Mouse (Mus musculus) liver, embryonic 11.5 days (tissue): ENCODE measurements at regions not wholly inside any gene's neighbourhood (a gene's known extent, or its start where the extent isn't known, plus 50 kb on each side); places are given as distances from the start of the nearest gene placed in this dataset.

Source experiments
- ATAC-seq: fragments of 200-750 bp; cut with Nextera tagmentation; replicated peaks from 2 replicates; pipeline ENCODE4 v1.8.0; 2017; ENCODE audit warnings: moderate number of reproducible peaks, mild to moderate bottlenecking, moderate TSS enrichment, moderate library complexity; ENCODE audit not compliant: low FRiP score
- DNase-seq: peaks from one replicate; pipeline ENCODE4 v3.0.0-alpha.2; 2017; ENCODE audit warnings: low spot score
- H3K27ac ChIP-seq: fragments of 300-500 bp; sonication (generic); 2 replicates; pipeline ENCODE4 v1.5.1; 2014; ENCODE audit warnings: mild to moderate bottlenecking, low read depth, low read length, control low read depth
- H3K27me3 ChIP-seq: fragments of 300-500 bp; sonication (generic); replicated peaks from 2 replicates; pipeline ENCODE4 v1.6.1; 2014; ENCODE audit warnings: low read length, mixed read lengths; ENCODE audit not compliant: control insufficient read depth, insufficient read depth
- H3K36me3 ChIP-seq: fragments of 300-500 bp; sonication (generic); 2 replicates; pipeline ENCODE4 v1.6.1; 2014; ENCODE audit warnings: mild to moderate bottlenecking, low read length, moderate library complexity, mixed read lengths; ENCODE audit not compliant: control insufficient read depth, insufficient read depth
- H3K4me1 ChIP-seq: fragments of 300-500 bp; sonication (generic); replicated peaks from 2 replicates; pipeline ENCODE4 v1.6.1; 2014; ENCODE audit warnings: low read length, mixed read lengths; ENCODE audit not compliant: control insufficient read depth, insufficient read depth
- H3K4me2 ChIP-seq: fragments of 300-500 bp; sonication (generic); 2 replicates; pipeline ENCODE4 v1.6.1; 2014; ENCODE audit warnings: mild to moderate bottlenecking, control low read depth, moderate library complexity
- H3K4me3 ChIP-seq: fragments of 300-500 bp; sonication (generic); 2 replicates; pipeline ENCODE4 v1.5.1; 2014; ENCODE audit warnings: low read depth, low read length, control low read depth
- H3K9ac ChIP-seq: fragments of 300-500 bp; sonication (generic); 2 replicates; pipeline ENCODE4 v1.6.1; 2014; ENCODE audit warnings: low read depth, low read length, control low read depth
- H3K9me3 ChIP-seq: fragments of 300-500 bp; sonication (generic); 2 replicates; pipeline ENCODE4 v1.6.1; 2016; ENCODE audit warnings: low read length, inconsistent platforms, mixed read lengths; ENCODE audit not compliant: control insufficient read depth
- WGBS: fragments of 180-500 bp; shearing (Covaris S2); extraction: QIAGEN DNeasy Blood & Tissue Kit; methylation state at CpG from one replicate; pipeline ENCODE4 v1.1.7; 2014; 5-methylcytosine and 5-hydroxymethylcytosine counted together

GRCm38 (mm10) chr15:62074735-62075134, 1151.9 kb upstream of the A1bg start:
- no peak overlapping the region for H3K4me3 ChIP-seq
- H3K36me3 ChIP-seq = no peaks in the 10 kb centered on the region
- H3K4me2 ChIP-seq = no peak overlapping the region
- ATAC-seq (no peak), DNase-seq (no peak)
- peaks cover 16% of the 10 kb centered on the region for H3K4me1 ChIP-seq
- no peaks in the 10 kb centered on the region for H3K9me3 ChIP-seq
- no peaks in the 10 kb centered on the region for H3K27me3 ChIP-seq
- no peak overlapping the region for H3K27ac ChIP-seq
- WGBS = 89% methylated on average over 4 of the region's 4 CpGs
- H3K9ac ChIP-seq = no peak overlapping the region

DNA sequence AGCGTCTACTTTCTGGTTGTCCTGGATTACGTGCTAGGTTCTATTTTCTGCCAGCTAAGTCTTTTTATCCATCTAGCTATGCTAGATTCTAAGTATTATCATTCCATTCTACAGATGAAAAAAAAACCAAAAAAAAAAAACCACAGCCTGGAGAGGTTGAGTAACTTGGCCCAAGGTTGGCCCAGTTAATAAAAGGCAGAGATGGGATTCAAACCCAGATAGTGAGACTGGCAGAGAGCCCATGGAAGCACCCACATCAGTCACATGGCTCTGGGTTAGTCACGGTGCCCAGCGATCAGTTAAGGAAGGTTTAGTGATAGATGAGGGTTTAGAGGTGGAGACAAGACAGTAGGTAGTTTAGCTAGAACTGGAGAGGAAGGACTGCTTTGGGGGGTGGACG, 1150.8 kb upstream of the A1bg start:
- Histone ChIP-seq H3K4me3 (no peak overlapping the region), H3K36me3 (no peaks in the 10 kb centered on the region), H3K27me3 (no peaks in the 10 kb centered on the region), H3K27ac (no peak overlapping the region), H3K9me3 (no peaks in the 10 kb centered on the region), H3K9ac (no peak overlapping the region), H3K4me2 (no peak overlapping the region), H3K4me1 (peaks cover 6% of the 10 kb centered on the region)
- 76% methylated on average over 5 of the region's 5 CpGs for WGBS
- ATAC-seq (no peak), DNase-seq (no peak)

- Histone ChIP-seq H3K27ac (no peak overlapping the region), H3K4me1 (0 out of 2 replicates have a peak, but pooled peaks cover 2% of the 10 kb centered on the region), H3K9ac (no peak overlapping the region), H3K36me3 (no peaks in the 10 kb centered on the region), H3K4me3 (no peak overlapping the region), H3K4me2 (no peak overlapping the region), H3K27me3 (no peaks in the 10 kb centered on the region), H3K9me3 (no peaks in the 10 kb centered on the region)
- no peak for DNase-seq
- no peak for ATAC-seq
- WGBS = 76% methylated on average over 2 of the region's 2 CpGs
Measured at GRCm38 (mm10) chr15:62071311-62071710, 1148.5 kb upstream of the A1bg start.

GRCm38 (mm10) chr15:62068422-62069160, 1145.8 kb upstream of the A1bg start:
- 77% methylated on average over 11 of the region's 11 CpGs for WGBS

GRCm38 (mm10) chr15:62064399-62064798, 1141.6 kb upstream of the A1bg start:
- DNase-seq = no peak
- 85% methylated on average over 3 of the region's 3 CpGs for whole genome bisulfite sequencing
- H3K4me1 ChIP-seq = peaks cover 5% of the 10 kb centered on the region

More at GRCm38 (mm10) chr15:62068422-62069160, 1145.8 kb upstream of the A1bg start:
- ATAC-seq = no peak
- Histone ChIP-seq H3K36me3 (no peaks in the 10 kb centered on the region), H3K27me3 (no peaks in the 10 kb centered on the region), H3K27ac (no peak overlapping the region), H3K4me2 (no peak overlapping the region), H3K4me1 (peaks cover 7% of the 10 kb centered on the region), H3K9me3 (no peaks in the 10 kb centered on the region), H3K4me3 (no peak overlapping the region), H3K9ac (no peak overlapping the region)
- DNase-seq = no peak

GRCm38 (mm10) chr15:62057449-62057848, 1134.6 kb upstream of the A1bg start:
- no peak for DNase-seq
- no peaks in the 10 kb centered on the region for H3K9me3 ChIP-seq
- H3K36me3 ChIP-seq = peaks cover 2% of the 10 kb centered on the region; the same call in 1 of the 2 replicates
- no peak overlapping the region for H3K4me2 ChIP-seq
- H3K27me3 ChIP-seq = no peaks in the 10 kb centered on the region
- H3K4me1 ChIP-seq = peaks cover 18% of the 10 kb centered on the region
- WGBS = 78% methylated on average over 2 of the region's 2 CpGs
- ATAC-seq = no peak
- H3K9ac ChIP-seq = no peak overlapping the region
- no peak overlapping the region for H3K4me3 ChIP-seq
- H3K27ac ChIP-seq = no peak overlapping the region

More at GRCm38 (mm10) chr15:62064399-62064798, 1141.6 kb upstream of the A1bg start:
- Histone ChIP-seq H3K9me3 (no peaks in the 10 kb centered on the region), H3K4me3 (no peak overlapping the region), H3K4me2 (no peak overlapping the region), H3K27me3 (no peaks in the 10 kb centered on the region), H3K27ac (no peak overlapping the region), H3K36me3 (peaks cover 2% of the 10 kb centered on the region; the same call in 1 of the 2 replicates), H3K9ac (no peak overlapping the region)
- no peak for ATAC-seq

GRCm38 (mm10) chr15:62056889-62057288, 1134.1 kb upstream of the A1bg start:
- H3K4me3 ChIP-seq = no peak overlapping the region

DNA sequence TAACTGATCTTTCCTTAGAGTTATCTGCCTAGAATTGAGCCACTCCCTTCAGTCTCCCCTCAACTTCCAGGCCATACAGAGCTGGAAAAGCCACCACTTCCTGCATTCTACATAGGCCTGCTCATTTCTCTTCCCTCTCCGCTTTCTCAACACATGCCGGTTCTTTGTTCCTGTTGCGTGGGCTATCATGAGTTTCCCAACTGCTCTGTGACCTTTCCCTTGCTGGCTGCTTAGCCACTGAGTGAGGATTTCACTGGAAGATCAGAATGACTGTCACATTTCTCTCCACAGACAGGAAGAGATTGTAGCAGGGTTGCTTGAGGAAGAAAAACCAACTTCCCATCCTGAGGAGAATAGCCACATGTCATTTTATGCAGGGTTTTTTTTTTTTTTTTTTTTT, 1133.6 kb upstream of the A1bg start:
- H3K9me3 ChIP-seq = no peaks in the 10 kb centered on the region
- H3K9ac ChIP-seq = no peak overlapping the region
- H3K4me1 ChIP-seq = peaks cover 18% of the 10 kb centered on the region
- no peak for ATAC-seq
- H3K27me3 ChIP-seq = no peaks in the 10 kb centered on the region
- no peak overlapping the region for H3K27ac ChIP-seq
- no peak overlapping the region for H3K4me3 ChIP-seq
- no peak for DNase-seq
- H3K36me3 ChIP-seq = peaks cover 2% of the 10 kb centered on the region; the same call in 1 of the 2 replicates
- WGBS = 57% methylated on average over 3 of the region's 3 CpGs
- H3K4me2 ChIP-seq = no peak overlapping the region

More at GRCm38 (mm10) chr15:62056889-62057288, 1134.1 kb upstream of the A1bg start:
- DNase-seq = no peak
- Histone ChIP-seq H3K36me3 (peaks cover 2% of the 10 kb centered on the region; the same call in 1 of the 2 replicates), H3K9me3 (no peaks in the 10 kb centered on the region), H3K27ac (no peak overlapping the region), H3K27me3 (no peaks in the 10 kb centered on the region), H3K9ac (no peak overlapping the region), H3K4me2 (no peak overlapping the region), H3K4me1 (peaks cover 18% of the 10 kb centered on the region)
- ATAC-seq = no peak
- WGBS = 85% methylated on average over 11 of the region's 11 CpGs

GRCm38 (mm10) chr15:62055011-62055410, 1132.2 kb upstream of the A1bg start:
- Histone ChIP-seq H3K4me1 (peaks cover 18% of the 10 kb centered on the region), H3K27me3 (no peaks in the 10 kb centered on the region), H3K9ac (no peak overlapping the region), H3K27ac (no peak overlapping the region), H3K9me3 (no peaks in the 10 kb centered on the region), H3K4me2 (no peak overlapping the region), H3K36me3 (peaks cover 6% of the 10 kb centered on the region; the same call in 1 of the 2 replicates), H3K4me3 (no peak overlapping the region)
- ATAC-seq (no peak), DNase-seq (no peak)
- 76% methylated on average over 2 of the region's 2 CpGs for WGBS
